In the genomic region with DNA sequence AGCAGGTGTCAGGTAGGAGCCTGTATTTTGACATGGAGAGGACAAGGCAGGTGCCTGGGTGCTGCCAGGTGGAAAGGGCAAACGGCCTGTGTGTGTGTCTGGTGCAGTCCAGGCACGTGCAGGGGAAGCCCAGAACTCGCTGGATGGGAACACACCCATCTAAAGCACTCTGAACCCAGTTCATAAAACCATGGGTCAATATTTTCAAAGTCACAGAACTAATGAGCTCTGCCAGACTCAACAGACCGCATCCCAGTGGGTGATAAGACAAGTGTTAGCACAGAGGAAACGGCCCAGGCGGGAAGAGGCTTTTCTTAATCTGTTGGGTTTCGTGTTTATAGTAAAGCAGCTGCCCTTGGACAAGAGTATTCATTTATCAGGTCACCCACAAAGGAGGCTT, we compare ENCODE assay signal across 19 mouse cellular contexts. TPM values are rescaled to one million over a fixed set of nuclear protein-coding genes. Genes with fewer than 3 reads are reported as not detected.
DNase-seq lines count a peak whose midpoint lies in the region; ATAC-seq and TF ChIP-seq lines count a peak whose summit lies in the region.
"Had no signal": no experiment of that assay in that cellular context is flagged by ENCODE, and none has a peak within 500 bp of the region (broad histone marks: within the 10 kb centered on the region; RNA-seq: fewer than 3 reads in every experiment).

No protein-coding gene starts in this region.

- DNase-seq in kidney, adult 2 months = peak; percentile 31
- DNase-seq in retina, postnatal 1 day = peak; percentile 14
- no peak for DNase-seq in retina, embryonic 14.5 days (ENCODE audit: low spot score)
- DNase-seq in cerebellum, adult 9-10 months = peak; percentile 85
- no peak for DNase-seq in layer of hippocampus, postnatal 36 days
- no peak for DNase-seq in midbrain, postnatal 0 days (ENCODE audit: low spot score)
- DNase-seq: thymus, adult 2 months had no signal

- H3K9ac ChIP-seq in kidney, embryonic 16.5 days (replicated peaks; ENCODE audit: low read length) = no peak overlapping the region
- no peak overlapping the region for H3K9ac ChIP-seq in stomach, embryonic 16.5 days (ENCODE audit: low read length)
- no peak overlapping the region for H3K9ac ChIP-seq in midbrain, postnatal 0 days (replicated peaks; ENCODE audit: low read length, poor library complexity, severe bottlenecking)
- H3K9ac ChIP-seq: embryonic facial prominence, embryonic 15.5 days; forebrain, embryonic 15.5 days had no signal

- TF ChIP-seq POLR2A in kidney, adult 2 months (IDR thresholded peaks at IDR 0.05; ENCODE audit: low read depth, low read length) = no peak

- no peaks in the 10 kb centered on the region for H3K27me3 ChIP-seq in kidney, adult 2 months (replicated peaks; ENCODE audit: control insufficient read depth, insufficient read depth, low read length)
- H3K27me3 ChIP-seq in kidney, embryonic 16.5 days (ENCODE audit: insufficient read depth, low read length) = no peaks in the 10 kb centered on the region
- H3K27me3 ChIP-seq in stomach, embryonic 16.5 days (ENCODE audit: control insufficient read depth, insufficient read depth, low read length) = no peaks in the 10 kb centered on the region
- no peaks in the 10 kb centered on the region for H3K27me3 ChIP-seq in midbrain, postnatal 0 days (ENCODE audit: insufficient read depth, low read length)
- H3K27me3 ChIP-seq: embryonic facial prominence, embryonic 15.5 days; forebrain, embryonic 15.5 days; Patski had no signal

- H3K4me3 ChIP-seq in kidney, adult 2 months (ENCODE audit: insufficient read depth, low read depth, low read length) = no peak overlapping the region
- H3K4me3 ChIP-seq in kidney, embryonic 16.5 days (ENCODE audit: low read length) = no peak overlapping the region
- no peak overlapping the region for H3K4me3 ChIP-seq in stomach, embryonic 16.5 days (replicated peaks; ENCODE audit: low read length)
- no peak overlapping the region for H3K4me3 ChIP-seq in midbrain, postnatal 0 days (ENCODE audit: low read depth, low read length)
- H3K4me3 ChIP-seq: embryonic facial prominence, embryonic 15.5 days; forebrain, embryonic 15.5 days; megakaryocyte, embryonic 14.5 days had no signal

- H3K9me3 ChIP-seq in kidney, embryonic 16.5 days (ENCODE audit: low read length) = no peaks in the 10 kb centered on the region
- no peaks in the 10 kb centered on the region for H3K9me3 ChIP-seq in stomach, embryonic 16.5 days (replicated peaks; ENCODE audit: control insufficient read depth, low read length)
- no peaks in the 10 kb centered on the region for H3K9me3 ChIP-seq in midbrain, postnatal 0 days (ENCODE audit: low read length)
- H3K9me3 ChIP-seq: embryonic facial prominence, embryonic 15.5 days; forebrain, embryonic 15.5 days; megakaryocyte, embryonic 14.5 days had no signal

- ATAC-seq in kidney, embryonic 16.5 days (ENCODE audit: low FRiP score, low TSS enrichment) = no peak
- ATAC-seq in stomach, embryonic 16.5 days (ENCODE audit: insufficient read depth, low FRiP score) = peak; percentile 8; the same call in 1 of the 2 replicates
- no peak for ATAC-seq in midbrain, postnatal 0 days (ENCODE audit: low FRiP score)
- ATAC-seq: forebrain, embryonic 15.5 days; Patski had no signal

- H3K27ac ChIP-seq in kidney, adult 2 months (ENCODE audit: insufficient read depth, low read depth, low read length) = no peak overlapping the region
- H3K27ac ChIP-seq in kidney, embryonic 16.5 days (ENCODE audit: low read length) = no peak overlapping the region
- no peak overlapping the region for H3K27ac ChIP-seq in stomach, embryonic 16.5 days (ENCODE audit: low read length)
- H3K27ac ChIP-seq in midbrain, postnatal 0 days (ENCODE audit: low read depth, low read length) = no peak overlapping the region
- H3K27ac ChIP-seq: embryonic facial prominence, embryonic 15.5 days; forebrain, embryonic 15.5 days had no signal

- H3K36me3 ChIP-seq in kidney, adult 2 months (ENCODE audit: control insufficient read depth, insufficient read depth, low read length) = no peaks in the 10 kb centered on the region
- no peaks in the 10 kb centered on the region for H3K36me3 ChIP-seq in kidney, embryonic 16.5 days (ENCODE audit: insufficient read depth, low read length)
- no peaks in the 10 kb centered on the region for H3K36me3 ChIP-seq in stomach, embryonic 16.5 days (ENCODE audit: control insufficient read depth, insufficient read depth, low read length)
- H3K36me3 ChIP-seq in midbrain, postnatal 0 days (ENCODE audit: insufficient read depth, low read length) = no peaks in the 10 kb centered on the region
- H3K36me3 ChIP-seq: embryonic facial prominence, embryonic 15.5 days; forebrain, embryonic 15.5 days had no signal

- WGBS in kidney, adult 2 months = 57% methylated on average over 7 of the region's 7 CpGs
- whole genome bisulfite sequencing in kidney, embryonic 16.5 days = 45% methylated on average over 7 of the region's 7 CpGs
- WGBS in stomach, embryonic 16.5 days = 37% methylated on average over 7 of the region's 7 CpGs
- whole genome bisulfite sequencing in midbrain, postnatal 0 days = 65% methylated on average over 7 of the region's 7 CpGs

- H3K4me1 ChIP-seq in kidney, adult 2 months (ENCODE audit: control insufficient read depth, insufficient read depth, low read length) = no peaks in the 10 kb centered on the region; the same call in 1 of the 2 replicates
- H3K4me1 ChIP-seq in kidney, embryonic 16.5 days (ENCODE audit: insufficient read depth, low read length) = peaks cover 35% of the 10 kb centered on the region
- H3K4me1 ChIP-seq in stomach, embryonic 16.5 days (ENCODE audit: control insufficient read depth, insufficient read depth, low read length) = peaks cover 32% of the 10 kb centered on the region
- H3K4me1 ChIP-seq in midbrain, postnatal 0 days (ENCODE audit: insufficient read depth, low read length) = 0 out of 2 replicates have a peak, but pooled peaks cover 5% of the 10 kb centered on the region

- no peak overlapping the region for H3K4me2 ChIP-seq in kidney, embryonic 16.5 days (replicated peaks; ENCODE audit: low read depth, low read length)
- H3K4me2 ChIP-seq in stomach, embryonic 16.5 days (ENCODE audit: low read depth, low read length) = no peak overlapping the region
- H3K4me2 ChIP-seq in midbrain, postnatal 0 days (ENCODE audit: low read depth, low read length, poor library complexity, severe bottlenecking) = no peak overlapping the region
- H3K4me2 ChIP-seq: embryonic facial prominence, embryonic 15.5 days; forebrain, embryonic 15.5 days had no signal

- TF ChIP-seq CTCF in kidney, adult 2 months (conservative IDR thresholded peaks at IDR 0.05; ENCODE audit: insufficient read depth, insufficient read length, low read depth, low read length) = no peak
- TF ChIP-seq CTCF in midbrain, postnatal 0 days (IDR thresholded peaks at IDR 0.05) = no peak

RNA-seq across cellular contexts. Expression of a gene that starts 57.3 kb away (rescaled TPM):
- polyA plus RNA-seq in kidney, adult 2 months (2012; rRNA removed) = not detected in 2 replicates
- polyA plus RNA-seq in kidney, embryonic 16.5 days (2015; fragmentation: Nextera tagmentation; extraction: Ambion mirVana) = not detected in 2 replicates
- polyA plus RNA-seq in stomach, embryonic 16.5 days (2015; fragmentation: Nextera tagmentation; extraction: Ambion mirVana) = not detected in 2 replicates
- not detected for total RNA-seq in layer of hippocampus, postnatal 36 days (2021)
- not detected in 2 replicates for total RNA-seq in midbrain, postnatal 0 days (2014; rRNA removed)
- polyA plus RNA-seq in midbrain, postnatal 0 days (2015; fragmentation: Nextera tagmentation; extraction: Ambion mirVana) = not detected in 2 replicates
- total RNA-seq: adrenal gland, adult 18-20 months; hematopoietic stem cell, adult 5-6 weeks; layer of hippocampus, postnatal 25 days had no signal
- polyA plus RNA-seq: embryonic facial prominence, embryonic 15.5 days; forebrain, embryonic 15.5 days; intestine, embryonic 14.5 days; limb, embryonic 14.5 days; Patski; spleen, adult 2 months had no signal

Comparison
In these comparisons a context has a peak if more than half of its experiments do, and no peak if none do; other contexts are left out.
1. DNase-seq: peak in kidney, adult 2 months (single experiment), retina, postnatal 1 day (single experiment) and cerebellum, adult 9-10 months (single experiment); none in retina, embryonic 14.5 days (single experiment), layer of hippocampus, postnatal 36 days (0 of 2) and midbrain, postnatal 0 days (single experiment).